Mouse (Mus musculus) midbrain, embryonic 14.5 days (tissue): ENCODE data around the gene Cadm3. TPM values are rescaled to one million over a fixed set of nuclear protein-coding genes. Genes with fewer than 3 reads are reported as not detected.

Experiments
- ATAC-seq: fragments of 200-750 bp; cut with Nextera tagmentation; 2 replicates; pipeline ENCODE4 v1.8.0; 2017; ENCODE audit warnings: moderate number of reproducible peaks, moderate library complexity; ENCODE audit not compliant: low FRiP score, low TSS enrichment
- DNase-seq: peaks from one replicate; pipeline ENCODE4 v3.0.0-alpha.2; 2015
- H3K27ac ChIP-seq: fragments of 300-500 bp; sonication (generic); replicated peaks from 2 replicates; pipeline ENCODE4 v1.5.1; 2014; ENCODE audit warnings: mild to moderate bottlenecking, low read depth, low read length, moderate library complexity
- H3K27me3 ChIP-seq: fragments of 300-500 bp; sonication (generic); 2 replicates; pipeline ENCODE4 v1.6.1; 2014; ENCODE audit warnings: low read length, control low read depth, mixed read lengths; ENCODE audit not compliant: control insufficient read depth, insufficient read depth
- H3K36me3 ChIP-seq: fragments of 300-500 bp; sonication (generic); 2 replicates; pipeline ENCODE4 v1.6.1; 2014; ENCODE audit warnings: low read length, control low read depth; ENCODE audit not compliant: control insufficient read depth, insufficient read depth
- H3K4me1 ChIP-seq: fragments of 300-500 bp; sonication (generic); 2 replicates; pipeline ENCODE4 v1.6.1; 2014; ENCODE audit warnings: mild to moderate bottlenecking, antibody characterized with exemption, low read length, control low read depth; ENCODE audit not compliant: control insufficient read depth, insufficient read depth
- H3K4me2 ChIP-seq: fragments of 300-500 bp; sonication (generic); 2 replicates; pipeline ENCODE4 v1.6.1; 2014; ENCODE audit warnings: mild to moderate bottlenecking, low read length, moderate library complexity
- H3K4me3 ChIP-seq: fragments of 300-500 bp; sonication (generic); replicated peaks from 2 replicates; pipeline ENCODE4 v1.5.1; 2014; ENCODE audit warnings: low read depth, low read length
- H3K9ac ChIP-seq: fragments of 300-500 bp; sonication (generic); replicated peaks from 2 replicates; pipeline ENCODE4 v1.6.1; 2014; ENCODE audit warnings: mild to moderate bottlenecking, low read length, moderate library complexity
- H3K9me3 ChIP-seq: fragments of 300-500 bp; sonication (generic); 2 replicates; pipeline ENCODE4 v1.6.1; 2016; ENCODE audit warnings: low read length, control low read depth, mixed read lengths; ENCODE audit not compliant: control insufficient read depth
- WGBS: fragments of 180-500 bp; shearing (Covaris S2); extraction: QIAGEN DNeasy Blood & Tissue Kit; methylation state at CpG from one replicate; pipeline ENCODE4 v1.1.7; 2014; 5-methylcytosine and 5-hydroxymethylcytosine counted together
- polyA plus RNA-seq: library from polyadenylated mRNA; unstranded; fragments of >200 nt; fragmentation: Nextera tagmentation; extraction: Ambion mirVana; gene quantifications from 2 replicates; pipeline ENCODE4 v1.2.1, GENCODE M21; 2014

The Cadm3 gene
- polyA plus RNA-seq, 1 experiment from 2014 or later: 125 TPM

DNA sequence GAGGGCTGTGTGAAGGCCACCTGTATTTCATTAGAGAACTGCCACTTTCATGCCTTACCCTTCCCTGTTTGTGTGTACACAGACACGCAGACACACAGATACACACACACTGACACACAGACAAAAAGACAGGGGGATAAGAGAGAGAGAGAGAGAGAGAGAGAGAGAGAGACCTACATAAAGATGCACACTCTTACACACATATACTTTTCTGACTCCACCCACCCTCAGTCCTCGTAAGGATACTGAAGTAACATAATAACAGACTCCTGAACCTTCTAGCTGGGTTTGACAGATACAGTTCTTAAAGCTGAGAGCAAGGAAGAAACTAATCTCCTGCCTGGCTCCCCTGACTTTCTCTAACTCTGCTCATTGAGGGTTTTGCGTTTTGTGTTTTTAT, 21.9 kb upstream of the Cadm3 start:
- ATAC-seq: peak; percentile 41
- Histone ChIP-seq H3K27me3 (no peaks in the 10 kb centered on the region), H3K27ac (peak overlapping the region; percentile 86), H3K4me2 (peak overlapping the region; percentile 55), H3K36me3 (no peaks in the 10 kb centered on the region), H3K4me3 (peak overlapping the region; percentile 40), H3K9me3 (no peaks in the 10 kb centered on the region), H3K4me1 (peaks cover 9% of the 10 kb centered on the region), H3K9ac (peak overlapping the region; percentile 60)
- no peak for DNase-seq
- 5% methylated on average over 3 of the region's 3 CpGs for WGBS

DNA sequence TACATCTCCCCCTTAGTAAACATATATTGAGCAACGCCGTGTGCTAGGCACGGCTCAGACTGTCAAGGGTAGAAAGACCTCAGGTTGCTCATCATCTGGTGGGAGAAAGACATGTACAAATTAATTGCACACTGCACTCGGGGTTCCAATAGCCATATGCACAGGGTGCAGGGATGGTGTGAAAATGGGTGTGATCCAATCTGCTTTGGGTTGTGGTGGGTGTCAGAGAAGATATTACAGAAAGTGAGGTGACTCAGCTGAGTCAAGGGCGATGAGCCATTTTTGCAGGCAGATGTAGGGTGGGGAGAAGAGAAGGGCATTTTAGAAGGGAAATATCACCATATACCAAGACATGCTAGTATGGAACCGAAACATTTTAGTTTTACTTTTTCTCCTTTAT, 13.9 kb upstream of the Cadm3 start:
- no peaks in the 10 kb centered on the region for H3K4me1 ChIP-seq
- no peak overlapping the region for H3K4me2 ChIP-seq
- H3K4me3 ChIP-seq: no peak overlapping the region
- DNase-seq: no peak
- no peak overlapping the region for H3K27ac ChIP-seq
- H3K27me3 ChIP-seq: no peaks in the 10 kb centered on the region
- no peaks in the 10 kb centered on the region for H3K36me3 ChIP-seq
- WGBS: 91% methylated on average over 6 of the region's 6 CpGs
- H3K9ac ChIP-seq: no peak overlapping the region
- ATAC-seq: no peak
- H3K9me3 ChIP-seq: no peaks in the 10 kb centered on the region

DNA sequence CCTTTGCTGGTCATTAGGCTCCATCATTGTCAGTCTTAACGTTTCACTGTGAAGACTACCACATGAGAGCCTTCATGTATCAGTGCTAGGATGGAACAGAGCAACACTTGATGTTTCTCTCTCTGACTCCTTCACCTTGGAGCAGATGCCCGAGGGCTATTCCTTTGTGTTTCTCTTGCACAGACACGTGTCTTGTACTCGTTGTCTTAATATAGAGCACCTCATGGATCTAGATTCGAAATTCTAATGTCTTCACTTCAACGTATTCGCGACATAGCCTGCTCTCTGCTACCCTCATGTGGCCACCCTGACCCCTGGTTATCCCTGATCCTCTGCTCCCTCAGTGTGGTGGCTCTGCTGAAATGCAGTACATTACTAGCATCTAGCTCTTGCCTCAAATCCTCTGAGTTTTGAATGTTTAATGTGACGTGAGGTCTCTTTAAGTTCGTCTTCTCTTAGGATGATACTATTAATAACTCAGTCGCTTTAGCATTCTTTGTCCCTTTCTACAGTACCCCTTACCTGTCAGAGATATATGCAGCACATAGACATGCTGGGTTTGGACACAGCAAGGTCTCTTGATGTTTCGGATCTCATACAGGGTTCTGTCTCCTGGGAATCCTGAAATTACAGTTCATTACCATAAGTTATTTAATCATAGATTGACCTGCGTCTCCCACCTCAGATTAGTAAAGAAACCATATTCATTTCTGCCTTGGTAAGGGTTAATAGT, 10.1 kb upstream of the Cadm3 start:
- Histone ChIP-seq H3K4me1 (no peaks in the 10 kb centered on the region), H3K27ac (no peak overlapping the region), H3K9ac (no peak overlapping the region), H3K4me2 (0 out of 2 replicates have a peak overlapping the region, but pooled peaks have one; percentile 26), H3K27me3 (no peaks in the 10 kb centered on the region), H3K9me3 (no peaks in the 10 kb centered on the region), H3K4me3 (no peak overlapping the region), H3K36me3 (no peaks in the 10 kb centered on the region)
- ATAC-seq: peak; percentile 84
- DNase-seq: peak; percentile 88
- WGBS: 28% methylated on average over 13 of the region's 13 CpGs

DNA sequence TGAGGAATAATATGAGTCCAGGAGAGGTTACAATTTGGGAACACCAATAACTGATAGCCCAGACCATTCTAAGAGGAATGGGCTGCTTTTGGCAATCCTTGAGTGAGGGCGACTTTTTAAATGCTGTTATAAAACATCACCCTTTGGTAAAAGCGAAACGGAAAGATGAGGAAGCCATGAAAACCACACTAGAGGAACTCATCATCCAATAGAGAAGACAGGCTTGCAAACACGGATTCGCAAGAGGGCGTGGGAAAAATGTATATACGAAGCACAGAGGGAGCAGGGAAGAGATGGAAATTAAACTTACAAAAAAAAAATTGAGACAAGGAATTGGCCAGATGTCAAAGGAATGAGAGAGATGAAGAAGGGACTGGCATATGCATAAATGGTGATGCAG, 6.5 kb upstream of the Cadm3 start:
- Histone ChIP-seq H3K9ac (no peak overlapping the region), H3K9me3 (no peaks in the 10 kb centered on the region), H3K36me3 (no peaks in the 10 kb centered on the region), H3K4me2 (no peak overlapping the region), H3K27ac (no peak overlapping the region), H3K4me3 (no peak overlapping the region), H3K4me1 (0 out of 2 replicates have a peak, but pooled peaks cover 2% of the 10 kb centered on the region), H3K27me3 (no peaks in the 10 kb centered on the region)
- no peak for DNase-seq
- WGBS: 89% methylated on average over 7 of the region's 7 CpGs
- ATAC-seq: no peak

DNA sequence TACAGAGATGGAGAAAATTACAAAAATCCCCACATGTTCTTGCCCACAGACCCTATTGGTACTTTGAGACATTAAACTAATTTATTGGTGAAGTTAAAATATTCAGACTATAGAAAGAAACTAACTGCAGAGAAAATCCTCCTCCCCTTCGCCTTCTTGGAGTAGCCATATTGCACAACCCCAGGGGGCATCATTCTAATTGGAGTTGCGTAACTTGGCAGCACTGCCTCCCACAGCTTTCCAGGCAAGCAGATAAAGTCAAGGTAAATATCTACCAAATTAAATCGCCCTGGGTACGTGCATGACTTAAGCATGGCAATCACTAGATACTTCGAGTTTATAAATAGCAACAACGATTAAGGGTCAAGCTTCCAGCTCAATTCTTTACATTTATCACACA, 4.1 kb upstream of the Cadm3 start:
- no peaks in the 10 kb centered on the region for H3K36me3 ChIP-seq

DNA sequence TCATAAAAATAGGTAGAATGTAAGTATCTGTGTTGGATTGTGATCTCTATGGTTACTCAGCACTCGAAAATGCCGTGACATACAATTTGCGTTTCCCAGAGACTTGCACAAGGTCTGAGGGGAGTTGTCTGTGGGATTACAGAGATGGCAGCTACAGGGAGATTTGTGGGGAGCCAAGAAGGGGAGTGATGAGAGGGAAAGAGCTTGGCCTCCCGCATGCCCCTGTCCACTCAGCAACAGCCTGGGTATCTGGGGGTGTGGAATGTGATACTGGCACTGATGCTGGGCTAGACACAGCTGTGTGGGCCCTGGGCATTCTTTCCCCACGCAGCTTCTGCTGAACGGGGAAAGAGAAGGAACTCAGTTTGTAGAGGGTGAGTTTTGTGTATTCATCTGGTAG, 3.0 kb upstream of the Cadm3 start:
- ATAC-seq: no peak
- 56% methylated on average over 6 of the region's 6 CpGs for WGBS
- Histone ChIP-seq H3K4me2 (no peak overlapping the region), H3K9me3 (no peaks in the 10 kb centered on the region), H3K4me1 (peaks cover 6% of the 10 kb centered on the region), H3K36me3 (no peaks in the 10 kb centered on the region), H3K27me3 (no peaks in the 10 kb centered on the region), H3K27ac (no peak overlapping the region), H3K9ac (no peak overlapping the region), H3K4me3 (no peak overlapping the region)
- DNase-seq: no peak

More for the DNA sequence above, 4.1 kb upstream of the Cadm3 start:
- Histone ChIP-seq H3K27ac (no peak overlapping the region), H3K9me3 (no peaks in the 10 kb centered on the region), H3K4me1 (0 out of 2 replicates have a peak, but pooled peaks cover 2% of the 10 kb centered on the region), H3K4me2 (no peak overlapping the region), H3K9ac (no peak overlapping the region), H3K4me3 (no peak overlapping the region), H3K27me3 (no peaks in the 10 kb centered on the region)
- DNase-seq: no peak
- no peak for ATAC-seq
- 72% methylated on average over 6 of the region's 6 CpGs for WGBS

DNA sequence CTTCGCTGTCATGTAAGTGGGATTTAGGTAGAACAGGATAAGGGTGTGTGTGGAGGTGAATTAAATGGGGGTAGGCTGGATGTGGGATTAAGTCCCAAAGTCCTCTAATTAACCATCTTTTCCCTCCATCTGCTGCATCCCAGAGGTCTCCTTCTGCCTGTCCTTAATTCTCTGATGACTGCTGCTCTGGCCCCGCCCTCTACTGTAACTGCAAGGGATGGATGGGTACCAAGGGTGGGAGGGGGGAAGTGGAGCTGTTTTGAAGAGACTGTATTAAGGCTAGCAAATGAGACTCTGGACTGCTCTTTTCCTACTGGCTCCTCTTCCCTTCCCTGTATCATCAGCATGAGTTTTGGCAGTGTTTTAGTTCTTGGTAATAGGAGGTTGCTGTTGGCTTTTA, 2.1 kb upstream of the Cadm3 start:
- Histone ChIP-seq H3K9me3 (no peaks in the 10 kb centered on the region), H3K4me3 (no peak overlapping the region), H3K9ac (no peak overlapping the region), H3K27ac (no peak overlapping the region), H3K36me3 (no peaks in the 10 kb centered on the region), H3K4me2 (no peak overlapping the region), H3K4me1 (peaks cover 15% of the 10 kb centered on the region), H3K27me3 (no peaks in the 10 kb centered on the region)
- WGBS: 61% methylated on average over 2 of the region's 2 CpGs
- DNase-seq (no peak), ATAC-seq (no peak)

DNA sequence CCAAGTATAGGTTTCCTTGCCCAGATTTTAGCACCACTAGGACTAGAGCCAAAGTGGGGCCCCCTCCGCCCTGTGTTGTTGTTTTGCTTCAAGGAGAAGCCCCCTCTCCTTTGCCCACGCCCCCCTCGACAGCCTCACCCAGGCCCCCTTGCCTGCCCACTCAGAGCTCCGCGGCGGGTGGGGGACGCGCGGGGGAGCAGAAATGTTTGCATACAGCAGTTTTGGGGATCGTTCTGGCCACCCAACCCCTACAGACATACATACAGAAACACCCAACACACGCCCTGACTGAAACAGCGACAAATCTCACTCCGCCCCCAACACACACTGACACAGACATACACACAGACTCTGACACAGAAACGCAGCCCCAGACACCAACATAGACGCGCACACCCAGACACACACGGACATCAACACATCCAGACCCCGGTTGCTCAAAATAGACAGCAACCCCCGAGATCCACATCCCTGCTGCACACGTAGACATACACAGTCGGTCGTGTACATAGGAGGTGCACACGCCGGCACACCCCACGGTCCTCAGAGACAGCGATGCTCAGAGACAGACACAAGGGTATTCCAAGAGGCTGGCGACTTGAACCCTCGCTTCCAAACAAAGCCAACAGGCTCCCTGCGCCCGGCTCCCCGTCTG, 667 bp downstream of the Cadm3 start:
- ATAC-seq: peak; percentile 67
- WGBS: under 1% methylated on average over 31 of the region's 31 CpGs

More for the DNA sequence above, 667 bp downstream of the Cadm3 start:
- H3K27ac ChIP-seq: peak overlapping the region; percentile 94
- H3K4me2 ChIP-seq: peak overlapping the region; percentile 77
- no peaks in the 10 kb centered on the region for H3K9me3 ChIP-seq
- 0 out of 2 replicates have a peak, but pooled peaks cover 4% of the 10 kb centered on the region for H3K36me3 ChIP-seq
- peak overlapping the region; percentile 95 for H3K9ac ChIP-seq
- peaks cover 26% of the 10 kb centered on the region for H3K4me1 ChIP-seq
- peak; percentile 74 for DNase-seq
- H3K27me3 ChIP-seq: no peaks in the 10 kb centered on the region
- H3K4me3 ChIP-seq: peak overlapping the region; percentile 99
